Mouse (Mus musculus) bone marrow, adult 2 months (tissue): ENCODE results near the gene Hrh3. TPM values are rescaled to one million over a fixed set of nuclear protein-coding genes. Genes with fewer than 3 reads are reported as not detected.

ENCODE experiments used
- H3K27ac ChIP-seq: fragments of 200-500 bp; 2 replicates; pipeline ENCODE4 v1.5.1; 2012; ENCODE audit warnings: low read depth, mild to moderate bottlenecking, control low read depth, inconsistent platforms, low read length; ENCODE audit not compliant: control insufficient read depth, poor library complexity, insufficient read depth
- H3K4me1 ChIP-seq: fragments of 200-500 bp; 2 replicates; pipeline ENCODE4 v1.6.1; 2011; ENCODE audit warnings: low read length; ENCODE audit not compliant: control insufficient read depth, insufficient read depth
- H3K4me3 ChIP-seq: fragments of 200-500 bp; replicated peaks from 2 replicates; pipeline ENCODE3; 2011; ENCODE audit warnings: mild to moderate bottlenecking, low read depth, low read length, control low read depth; ENCODE audit not compliant: control insufficient read depth
- CTCF ChIP-seq: fragments of 200-500 bp; IDR thresholded peaks from 2 replicates; pipeline ENCODE4 v1.5.1; 2011; ENCODE audit warnings: low read length, control low read depth; ENCODE audit not compliant: control insufficient read depth, insufficient read depth
- POLR2A ChIP-seq: fragments of 200-500 bp; IDR thresholded peaks from 2 replicates; pipeline ENCODE4 v1.6.1; 2011; ENCODE audit warnings: low read depth, mild to moderate bottlenecking, control low read depth, low read length, borderline replicate concordance; ENCODE audit not compliant: control insufficient read depth
- WGBS: fragments of 180-500 bp; shearing (Covaris S2); methylation state at CpG from one replicate; pipeline ENCODE4 v1.1.7; 2018; 5-methylcytosine and 5-hydroxymethylcytosine counted together
- polyA plus RNA-seq: library from polyadenylated mRNA; stranded (reverse); fragments of >200 nt; gene quantifications from 2 replicates; pipeline ENCODE4 v1.2.4, GENCODE M21; 2011; ENCODE audit warnings: low replicate concordance; ENCODE audit not compliant: missing spikeins, insufficient read depth, insufficient read length

Hrh3 gene
- polyA plus RNA-seq, 1 experiment, result not detected

DNA sequence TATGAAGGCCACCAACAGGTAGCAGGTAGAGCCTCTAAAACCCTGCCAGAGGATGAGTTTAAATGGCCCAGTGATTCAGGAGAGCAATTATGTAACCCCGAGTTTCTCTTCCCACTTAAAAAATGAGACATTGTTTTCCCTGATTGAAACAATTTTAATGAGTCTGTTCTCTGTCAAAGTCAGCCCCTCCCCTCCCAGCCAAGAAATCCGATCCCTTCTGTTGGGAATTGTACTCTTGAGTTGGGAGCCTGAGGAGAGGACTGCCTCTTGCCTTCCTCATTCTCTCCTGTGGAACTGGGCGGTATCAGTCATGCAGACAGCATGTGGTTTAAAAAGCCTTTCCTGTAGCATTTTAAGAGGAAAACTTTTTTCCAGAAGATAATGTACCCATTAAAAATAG is 19.7 kb downstream of the Hrh3 start:
- Histone ChIP-seq H3K4me3 (no peak overlapping the region), H3K4me1 (no peaks in the 10 kb centered on the region; the same call in 1 of the 2 replicates)
- 69% methylated on average over 3 of the region's 3 CpGs for WGBS

DNA sequence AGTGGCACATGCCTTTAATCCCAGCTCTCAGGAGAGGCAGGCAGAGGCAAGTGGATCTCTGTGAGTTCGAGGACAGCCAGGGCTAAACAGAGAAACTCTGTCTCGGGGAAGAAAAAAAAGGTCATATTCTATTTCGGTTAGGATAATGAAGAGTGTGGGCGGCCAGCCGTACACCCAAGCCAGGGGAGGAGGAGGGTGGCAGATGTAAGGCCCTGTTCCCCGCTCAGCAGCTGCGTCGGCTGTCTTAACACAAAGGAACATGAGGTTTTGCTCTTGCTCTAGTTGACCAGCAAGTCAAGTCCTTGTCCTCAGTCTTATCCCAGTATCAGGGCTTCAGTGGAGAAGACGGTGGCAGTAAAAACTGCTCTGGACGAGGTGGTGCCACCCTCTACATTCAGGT is 21.2 kb downstream of the Hrh3 start:
- 85% methylated on average over 10 of the region's 10 CpGs for WGBS
- Histone ChIP-seq H3K4me1 (no peaks in the 10 kb centered on the region; the same call in 1 of the 2 replicates), H3K4me3 (no peak overlapping the region), H3K27ac (no peak overlapping the region)
- TF ChIP-seq CTCF (no peak), POLR2A (no peak)

More for the DNA sequence above, 19.7 kb downstream of the Hrh3 start:
- TF ChIP-seq CTCF (no peak), POLR2A (no peak)
- no peak overlapping the region for H3K27ac ChIP-seq

DNA sequence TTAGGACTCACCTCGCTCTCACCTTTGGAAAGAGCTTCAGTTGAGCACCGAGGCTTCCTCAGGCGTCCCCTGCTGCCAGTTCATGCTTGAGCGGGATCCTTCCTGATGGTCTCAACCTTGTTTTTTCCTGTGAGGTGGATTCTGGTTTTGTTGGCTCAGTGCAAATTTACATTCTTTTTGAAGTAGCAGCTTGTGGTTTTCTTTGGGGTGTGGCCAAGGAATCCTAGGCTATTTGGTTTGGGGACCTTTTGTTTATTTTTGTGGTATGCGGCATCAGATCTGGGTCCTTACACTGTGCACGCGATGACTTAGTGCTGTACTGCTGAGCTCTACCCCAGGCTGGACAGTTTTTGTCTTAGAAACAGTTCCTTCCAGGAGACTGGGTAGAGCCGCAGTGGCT is 23.6 kb downstream of the Hrh3 start:
- no peaks in the 10 kb centered on the region; the same call in 1 of the 2 replicates for H3K4me1 ChIP-seq
- H3K4me3 ChIP-seq, result no peak overlapping the region
- 76% methylated on average over 8 of the region's 8 CpGs for WGBS
- H3K27ac ChIP-seq, result no peak overlapping the region
- TF ChIP-seq CTCF (no peak), POLR2A (no peak)

DNA sequence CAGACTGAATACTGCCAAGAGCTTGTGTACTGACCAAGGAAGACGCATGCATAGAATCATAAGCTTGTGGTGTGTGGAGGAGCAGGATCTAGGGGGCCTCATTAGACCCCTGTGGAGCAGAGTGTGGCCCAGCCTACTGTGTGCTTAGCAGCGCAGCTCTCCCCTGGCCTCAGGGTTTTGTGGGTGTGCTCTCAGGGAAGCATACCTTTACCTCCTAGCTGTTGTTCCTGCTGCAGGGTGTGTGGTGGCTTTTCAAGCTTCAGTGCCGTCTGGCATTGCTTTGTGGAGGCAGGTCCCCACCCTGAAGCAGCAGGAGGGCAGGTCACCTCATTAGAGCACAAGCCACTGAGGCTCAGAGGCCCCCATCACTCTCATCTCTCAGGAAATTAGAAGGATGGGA is 26.7 kb downstream of the Hrh3 start:
- Histone ChIP-seq H3K27ac (no peak overlapping the region), H3K4me3 (no peak overlapping the region), H3K4me1 (no peaks in the 10 kb centered on the region; the same call in 1 of the 2 replicates)
- WGBS, result 89% methylated on average over 3 of the region's 3 CpGs
- no peak for TF ChIP-seq POLR2A
- no peak for TF ChIP-seq CTCF

DNA sequence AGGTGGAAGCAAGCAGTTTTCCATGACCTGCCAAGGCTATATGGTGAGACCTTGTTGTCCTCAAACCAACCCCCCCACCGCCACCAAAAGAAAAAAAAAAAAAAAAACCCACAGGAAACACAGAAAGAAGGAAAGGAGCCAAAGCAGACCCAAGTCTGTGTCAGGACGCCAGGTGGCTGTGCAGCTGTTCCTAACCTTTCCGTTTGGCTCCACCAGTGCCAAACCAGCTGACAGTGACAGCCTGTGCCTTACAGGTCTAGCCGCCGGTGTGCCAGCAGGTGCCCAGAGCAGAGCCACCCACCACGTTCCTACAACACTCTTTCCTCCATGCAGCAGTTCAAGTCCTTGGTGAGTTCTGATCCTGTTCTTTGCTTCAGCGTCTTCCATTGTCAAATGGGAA is 31.4 kb downstream of the Hrh3 start:
- Histone ChIP-seq H3K4me3 (no peak overlapping the region), H3K27ac (no peak overlapping the region), H3K4me1 (no peaks in the 10 kb centered on the region; the same call in 1 of the 2 replicates)
- TF ChIP-seq POLR2A (no peak), CTCF (no peak)
- WGBS, result 69% methylated on average over 7 of the region's 7 CpGs

DNA sequence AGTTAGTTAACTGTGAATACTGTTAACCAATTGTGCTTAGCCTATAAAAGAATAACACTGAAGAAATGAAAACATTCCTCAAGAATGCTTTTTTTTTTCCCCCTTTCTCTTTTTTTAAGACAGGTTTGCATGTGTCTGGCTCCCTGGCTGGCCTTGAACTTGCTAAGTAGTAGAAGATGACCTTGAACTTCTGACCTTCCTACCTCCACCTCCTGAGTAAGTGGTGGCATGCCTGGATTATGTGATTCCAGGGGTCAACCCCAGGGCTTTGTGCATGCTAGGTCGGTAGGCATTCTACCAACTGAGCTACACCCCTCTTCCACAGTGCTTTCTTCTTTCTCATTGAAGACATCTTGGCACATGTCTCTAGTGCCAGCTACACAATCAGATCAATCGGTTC is 32.6 kb downstream of the Hrh3 start:
- 83% methylated on average over 2 of the region's 2 CpGs for WGBS
- no peak overlapping the region for H3K4me3 ChIP-seq
- no peak overlapping the region for H3K27ac ChIP-seq
- no peak for TF ChIP-seq POLR2A
- no peak for TF ChIP-seq CTCF
- H3K4me1 ChIP-seq, result no peaks in the 10 kb centered on the region; the same call in 1 of the 2 replicates

DNA sequence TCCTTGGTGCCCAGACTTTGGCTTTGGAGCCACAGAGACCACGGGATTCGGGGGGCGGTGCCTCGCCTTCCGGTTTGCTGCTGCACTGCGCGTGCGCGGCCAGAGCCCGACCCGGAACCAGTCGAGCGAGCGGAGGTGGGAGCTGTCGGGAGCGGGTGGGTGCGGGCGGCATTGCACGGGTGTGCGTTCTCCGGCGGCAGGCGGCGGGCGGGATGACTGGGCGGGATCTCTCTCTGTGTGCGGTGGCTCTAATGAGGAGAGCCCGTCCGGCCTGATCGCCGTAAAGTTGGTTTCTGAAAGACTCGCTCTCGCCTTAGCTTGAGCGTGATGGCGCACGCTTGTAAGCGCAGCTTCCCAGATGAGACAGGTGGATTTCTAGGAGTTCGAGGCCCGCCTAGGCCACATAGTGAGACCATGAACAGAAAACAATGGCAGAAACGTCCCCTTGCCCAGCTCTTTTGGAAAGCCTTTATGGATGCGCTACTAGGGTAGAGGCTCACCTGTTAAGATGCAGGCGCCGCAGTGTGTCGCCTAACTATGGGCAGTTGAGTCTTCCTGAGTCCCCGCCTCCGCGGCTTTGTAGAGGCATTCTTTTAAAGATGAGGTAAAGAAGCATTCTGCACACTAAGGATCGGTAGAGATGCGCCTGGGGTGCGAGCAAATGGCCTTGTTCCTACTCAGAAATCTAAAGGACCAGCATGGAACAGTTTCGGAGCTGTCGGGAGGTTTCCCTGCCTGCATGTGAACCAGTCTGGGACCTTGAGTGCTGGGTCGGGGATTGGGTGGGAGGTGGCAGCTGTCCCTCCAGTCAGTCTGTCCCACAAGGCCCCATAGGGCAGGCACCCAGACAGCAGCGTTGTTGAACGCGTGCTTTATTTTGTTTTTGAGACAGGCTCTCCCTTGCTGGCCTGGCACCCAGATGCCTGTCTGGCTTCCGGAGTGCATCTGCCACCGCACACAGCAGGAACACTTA is 33.5 kb downstream of the Hrh3 start, which contains the start of gene Mtg2:
Gene Mtg2 (plus strand): TSS at position 108 of the 973 bp plus-strand sequence.
- WGBS, result 7% methylated on average over 58 of the region's 58 CpGs
- peak within 1 kb of the TSS; percentile 84 for H3K4me3 ChIP-seq
- peak; percentile 83; the same call in 1 of the 2 replicates for TF ChIP-seq POLR2A
- TF ChIP-seq CTCF, result no peak

DNA sequence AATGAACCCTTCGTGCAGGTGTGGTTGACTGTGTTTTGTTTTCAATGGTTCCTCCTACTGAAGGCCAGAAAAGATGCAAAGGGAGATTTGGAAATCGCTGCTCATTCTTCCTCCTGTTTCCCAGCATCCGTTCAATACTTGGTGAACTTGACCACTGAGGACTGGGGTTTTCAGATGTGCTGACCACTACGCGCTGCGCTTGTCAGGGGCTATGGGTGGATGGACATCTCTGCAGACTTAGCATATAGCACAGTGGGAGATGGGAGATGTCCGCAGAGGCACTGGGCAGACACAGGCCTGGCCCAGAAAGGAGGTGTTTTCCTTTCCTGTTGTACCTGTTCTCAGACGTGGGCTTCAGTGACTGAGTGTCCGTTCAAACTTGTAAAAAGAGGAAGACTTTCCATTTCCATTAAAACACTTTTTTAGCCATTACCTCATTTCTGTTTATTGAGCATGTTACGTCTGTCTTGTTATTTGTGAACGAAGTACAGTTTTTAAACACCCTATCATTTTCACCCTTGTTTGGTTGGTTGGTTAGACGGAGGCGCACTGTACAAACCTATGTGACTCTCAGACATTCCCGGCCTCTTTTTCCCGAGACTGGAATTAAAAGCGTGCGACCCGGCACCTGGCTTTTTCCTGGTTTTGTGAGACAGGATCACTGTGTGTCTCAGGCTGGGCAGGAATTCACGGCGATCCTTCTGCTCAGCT is 34.4 kb downstream of the Hrh3 start:
- TF ChIP-seq POLR2A (no peak), CTCF (no peak)
- 28% methylated on average over 20 of the region's 20 CpGs for whole genome bisulfite sequencing
- H3K4me3 ChIP-seq, result peak overlapping the region; percentile 84
- H3K27ac ChIP-seq, result peak overlapping the region; percentile 35
- no peaks in the 10 kb centered on the region; the same call in 1 of the 2 replicates for H3K4me1 ChIP-seq

More for the DNA sequence above, 33.5 kb downstream of the Hrh3 start, which contains the start of gene Mtg2:
- H3K27ac ChIP-seq, result peak within 1 kb of the TSS; percentile 35
- no peaks in the 10 kb centered on the region; the same call in 1 of the 2 replicates for H3K4me1 ChIP-seq
